Mouse (Mus musculus) midbrain, embryonic 15.5 days (tissue): ENCODE measurements around the gene Actb. TPM values are rescaled to one million over a fixed set of nuclear protein-coding genes. Genes with fewer than 3 reads are reported as not detected.

Source experiments
- polyA plus RNA-seq: library from polyadenylated mRNA; unstranded; fragments of >200 nt; fragmentation: Nextera tagmentation; extraction: Ambion mirVana; gene quantifications from 2 replicates; pipeline ENCODE4 v1.2.1, GENCODE M21; 2015

Gene Actb
- polyA plus RNA-seq, 1 experiment from 2014 or later, result 14,272 TPM

Other genes starting within 250 kb of the Actb start
- 97.2 and 100 TPM in 2 replicates for gene Slc29a4, start 214.2 kb downstream of the Actb start, polyA plus RNA-seq
- gene Tnrc18, start 89.1 kb downstream of the Actb start, polyA plus RNA-seq, result 36.3 and 38.6 TPM in 2 replicates
- 41.6 and 43.0 TPM in 2 replicates for gene Fbxl18, start 11.3 kb downstream of the Actb start, polyA plus RNA-seq
- gene Fscn1, start 53.6 kb upstream of the Actb start, polyA plus RNA-seq, result 507 and 508 TPM in 2 replicates
- 30.6 and 33.6 TPM in 2 replicates for gene Rnf216, start 206.2 kb upstream of the Actb start, polyA plus RNA-seq
- gene Olfr718-ps1, start 240.8 kb upstream of the Actb start, polyA plus RNA-seq, result 0.04 TPM in 1 of 2 replicates, not detected in the other